8 mouse cellular contexts compared by ENCODE assay signal in genomic region chr4:32238366-32238854, GRCm38 (mm10). TPM values are rescaled to one million over a fixed set of nuclear protein-coding genes. Genes with fewer than 3 reads are reported as not detected.
A peak's percentile ranks its signal among the peaks of the same experiment; 100 is the strongest.
DNase-seq lines count a peak whose midpoint lies in the region; ATAC-seq and TF ChIP-seq lines count a peak whose summit lies in the region.

Gene Bach2, plus strand, starts transcription at chr4:32238804.

- no peak for TF ChIP-seq EP300 in liver, embryonic 14.5 days (IDR thresholded peaks at IDR 0.05; ENCODE audit: low read depth)

- peak within 1 kb of the TSS; percentile 89 for H3K4me3 ChIP-seq in forebrain, embryonic 11.5 days (ENCODE audit: low read depth, low read length)
- peak within 1 kb of the TSS; percentile 98 for H3K4me3 ChIP-seq in heart, embryonic 16.5 days (ENCODE audit: low read length)
- H3K4me3 ChIP-seq in liver, embryonic 14.5 days (ENCODE audit: insufficient read depth in 1 of 2, low read depth in 2 of 2, low read length in 2 of 2): peak within 1 kb of the TSS; percentile 60 to 62
- H3K4me3 ChIP-seq in neural tube, embryonic 12.5 days: peak within 1 kb of the TSS; percentile 93

- TF ChIP-seq CTCF in brain, embryonic 14.5 days (IDR thresholded peaks at IDR 0.05; ENCODE audit: borderline replicate concordance, extremely low read depth, insufficient read depth, insufficient read length): peak; percentile 36; the same call in 1 of the 2 replicates
- TF ChIP-seq CTCF in liver, embryonic 14.5 days (IDR thresholded peaks at IDR 0.05; ENCODE audit: low read depth): peak; percentile 35

- peak; percentile 97 for DNase-seq in CD4-positive, CD25-positive, alpha-beta regulatory T cell, adult 2 months (ENCODE audit: low read depth, low spot score)
- peak; percentile 98 for DNase-seq in brain, embryonic 14.5 days (ENCODE audit: low read depth)
- peak; percentile 95 for DNase-seq in forebrain, embryonic 11.5 days (ENCODE audit: low spot score)
- DNase-seq in kidney, postnatal 36 days: peak; percentile 90 to 93
- DNase-seq in liver, embryonic 14.5 days (ENCODE audit: low read depth in 3 of 3, low spot score in 3 of 3): peak; percentile 58 to 66 (median 65)
- peak; percentile 80 for DNase-seq in telencephalon, adult 2 months (ENCODE audit: low read depth, low spot score)

- peak within 1 kb of the TSS; percentile 97 for H3K4me2 ChIP-seq in forebrain, embryonic 11.5 days (ENCODE audit: low read depth, low read length, severe bottlenecking)
- H3K4me2 ChIP-seq in heart, embryonic 16.5 days (ENCODE audit: low read depth, low read length): peak within 1 kb of the TSS; percentile 91
- H3K4me2 ChIP-seq in liver, embryonic 14.5 days (ENCODE audit: low read depth): peak within 1 kb of the TSS; percentile 75
- H3K4me2 ChIP-seq in neural tube, embryonic 12.5 days (replicated peaks): peak within 1 kb of the TSS; percentile 86

- peak within 1 kb of the TSS; percentile 90 for H3K27ac ChIP-seq in forebrain, embryonic 11.5 days (ENCODE audit: low read depth, low read length)
- H3K27ac ChIP-seq in heart, embryonic 16.5 days (ENCODE audit: low read length): peak within 1 kb of the TSS; percentile 92
- H3K27ac ChIP-seq in liver, embryonic 14.5 days: no peak within 1 kb of the TSS
- H3K27ac ChIP-seq in neural tube, embryonic 12.5 days: peak within 1 kb of the TSS; percentile 99

- WGBS in forebrain, embryonic 11.5 days: under 1% methylated on average over 56 of the region's 69 CpGs
- under 1% methylated on average over 64 of the region's 69 CpGs for WGBS in heart, embryonic 16.5 days
- under 1% methylated on average over 50 of the region's 69 CpGs for WGBS in liver, embryonic 14.5 days (ENCODE audit: insufficient replicate concordance)
- WGBS in neural tube, embryonic 12.5 days: 0% methylated on average over 67 of the region's 69 CpGs

- peak within 1 kb of the TSS; percentile 89 for H3K9ac ChIP-seq in forebrain, embryonic 11.5 days (ENCODE audit: low read length)
- H3K9ac ChIP-seq in heart, embryonic 16.5 days (ENCODE audit: low read length): peak within 1 kb of the TSS; percentile 97
- peak within 1 kb of the TSS; percentile 28 for H3K9ac ChIP-seq in liver, embryonic 14.5 days (replicated peaks)
- H3K9ac ChIP-seq in neural tube, embryonic 12.5 days: peak within 1 kb of the TSS; percentile 97

- H3K27me3 ChIP-seq in forebrain, embryonic 11.5 days (ENCODE audit: control insufficient read depth, insufficient read depth, low read length): peaks cover 3% of the 10 kb centered on the region; the same call in 1 of the 2 replicates
- H3K27me3 ChIP-seq in heart, embryonic 16.5 days (ENCODE audit: control insufficient read depth, insufficient read depth, low read length): no peaks in the 10 kb centered on the region; the same call in 1 of the 2 replicates
- peaks cover 39% of the 10 kb centered on the region for H3K27me3 ChIP-seq in liver, embryonic 14.5 days (ENCODE audit: control insufficient read depth, insufficient read depth, low read length)
- no peaks in the 10 kb centered on the region for H3K27me3 ChIP-seq in neural tube, embryonic 12.5 days (replicated peaks)

- no peaks in the 10 kb centered on the region for H3K9me3 ChIP-seq in forebrain, embryonic 11.5 days (ENCODE audit: control insufficient read depth, low read length)
- no peaks in the 10 kb centered on the region for H3K9me3 ChIP-seq in heart, embryonic 16.5 days (replicated peaks; ENCODE audit: control insufficient read depth, low read length)
- no peaks in the 10 kb centered on the region for H3K9me3 ChIP-seq in liver, embryonic 14.5 days (ENCODE audit: control insufficient read depth, low read length)
- H3K9me3 ChIP-seq in neural tube, embryonic 12.5 days: no peaks in the 10 kb centered on the region

- TF ChIP-seq POLR2A in brain, embryonic 14.5 days (IDR thresholded peaks at IDR 0.05; ENCODE audit: borderline replicate concordance, extremely low read depth, insufficient read depth, insufficient read length, poor library complexity, severe bottlenecking): peak; percentile 46; the same call in 1 of the 2 replicates

- ATAC-seq in forebrain, embryonic 11.5 days (replicated peaks; ENCODE audit: low FRiP score): peak; percentile 88
- peak; percentile 85 for ATAC-seq in heart, embryonic 16.5 days (replicated peaks; ENCODE audit: extremely low read depth, insufficient read depth, low FRiP score)
- ATAC-seq in liver, embryonic 14.5 days (ENCODE audit: insufficient read depth): peak; percentile 82
- ATAC-seq in neural tube, embryonic 12.5 days (ENCODE audit: low FRiP score, low read depth): peak; percentile 85

- no peaks in the 10 kb centered on the region for H3K36me3 ChIP-seq in forebrain, embryonic 11.5 days (ENCODE audit: control insufficient read depth, insufficient read depth, low read length)
- H3K36me3 ChIP-seq in heart, embryonic 16.5 days (ENCODE audit: control insufficient read depth, insufficient read depth): no peaks in the 10 kb centered on the region
- H3K36me3 ChIP-seq in liver, embryonic 14.5 days (replicated peaks; ENCODE audit: control insufficient read depth, insufficient read depth, low read depth): no peaks in the 10 kb centered on the region
- H3K36me3 ChIP-seq in neural tube, embryonic 12.5 days: no peaks in the 10 kb centered on the region

- peaks cover 20% of the 10 kb centered on the region for H3K4me1 ChIP-seq in forebrain, embryonic 11.5 days (replicated peaks; ENCODE audit: control insufficient read depth, insufficient read depth, low read length)
- peaks cover 12% of the 10 kb centered on the region for H3K4me1 ChIP-seq in heart, embryonic 16.5 days (ENCODE audit: control insufficient read depth, insufficient read depth, low read length)
- peaks cover 0 to 5% of the 10 kb centered on the region in 2 experiments; a peak in 1 of 4 replicates for H3K4me1 ChIP-seq in liver, embryonic 14.5 days (replicated peaks; ENCODE audit: control insufficient read depth in 2 of 2, insufficient read depth in 2 of 2, low read length in 1 of 2)
- H3K4me1 ChIP-seq in neural tube, embryonic 12.5 days: peaks cover 39% of the 10 kb centered on the region

RNA-seq across cellular contexts. Expression of gene Bach2, which starts in this region (rescaled TPM):
- 23.6 and 31.4 TPM in 2 replicates for polyA plus RNA-seq in brain, embryonic 14.5 days (2012; rRNA removed)
- 16.2 and 17.3 TPM in 2 replicates for polyA plus RNA-seq in forebrain, embryonic 11.5 days (2014; fragmentation: Nextera tagmentation; extraction: Ambion mirVana)
- polyA plus RNA-seq in heart, embryonic 16.5 days (2015; fragmentation: Nextera tagmentation; extraction: Ambion mirVana): 4.8 and 5.0 TPM in 2 replicates
- 0.41 and 0.45 TPM in 2 replicates for polyA plus RNA-seq in liver, embryonic 14.5 days (2012; rRNA removed)
- 0.66 and 0.67 TPM in 2 replicates for polyA plus RNA-seq in liver, embryonic 14.5 days (2014; fragmentation: Nextera tagmentation; extraction: Ambion mirVana)
- 35.8 and 37.3 TPM in 2 replicates for polyA plus RNA-seq in neural tube, embryonic 12.5 days (2016; fragmentation: Nextera tagmentation; extraction: Ambion mirVana)

Comparison
In these comparisons a context has a peak if more than half of its experiments do, and no peak if none do; other contexts are left out.
1. Peak in DNase-seq, ATAC-seq, H3K4me3 ChIP-seq, H3K9ac ChIP-seq and H3K4me2 ChIP-seq in liver, embryonic 14.5 days; RNA of the gene not detected or under 1 TPM.
2. H3K9ac ChIP-seq: peak in every context shown above with its lines; median percentile 97 in heart, embryonic 16.5 days; 97 in neural tube, embryonic 12.5 days; 89 in forebrain, embryonic 11.5 days; 28 in liver, embryonic 14.5 days.